Mouse (Mus musculus) myocyte (in vitro differentiated cells): ENCODE measurements at regions not wholly inside any gene's neighbourhood (a gene's known extent, or its start where the extent isn't known, plus 50 kb on each side); places are given as distances from the start of the nearest gene placed in this dataset.

Source experiments
- CEBPB ChIP-seq: IDR thresholded peaks from 2 replicates; pipeline ENCODE4 v1.6.1; 2011; ENCODE audit warnings: mild to moderate bottlenecking, moderate library complexity; ENCODE audit not compliant: poor library complexity, insufficient read depth, severe bottlenecking
- E2F4 ChIP-seq: IDR thresholded peaks from one replicate; pipeline ENCODE4 v1.6.1; 2011; ENCODE audit warnings: mild to moderate bottlenecking, control low read depth, moderate library complexity; ENCODE audit not compliant: insufficient read depth
- MAX ChIP-seq: IDR thresholded peaks from one replicate; pipeline ENCODE4 v1.6.1; 2011; ENCODE audit warnings: low read depth, mild to moderate bottlenecking, control low read depth
- MYOD1 ChIP-seq, 3 experiments: IDR thresholded peaks; one replicate each; pipeline ENCODE4 v1.6.1; 2011; ENCODE audit warnings: control low read depth in 2 of 3, low read depth in 2 of 3, mild to moderate bottlenecking in 2 of 3, moderate library complexity in 1 of 3; ENCODE audit not compliant: insufficient read length in 2 of 3, control insufficient read depth in 1 of 3
- MYOG ChIP-seq, 3 experiments: IDR thresholded peaks; one replicate each; pipeline ENCODE4 v1.6.1; 2011; ENCODE audit warnings: control low read depth in 2 of 3, low read depth in 2 of 3, mild to moderate bottlenecking in 2 of 3; ENCODE audit not compliant: insufficient read length in 2 of 3, control insufficient read depth in 1 of 3, insufficient read depth in 1 of 3
- POLR2A ChIP-seq: IDR thresholded peaks from one replicate; pipeline ENCODE4 v1.6.1; 2011; ENCODE audit warnings: low read depth, mild to moderate bottlenecking, control low read depth, moderate library complexity; ENCODE audit not compliant: insufficient read length
- POLR2AphosphoS2 ChIP-seq: IDR thresholded peaks from one replicate; pipeline ENCODE4 v1.6.1; 2011; ENCODE audit warnings: low read depth, control low read depth; ENCODE audit not compliant: insufficient read length
- REST ChIP-seq: IDR thresholded peaks from one replicate; pipeline ENCODE4 v1.6.1; 2011; ENCODE audit warnings: mild to moderate bottlenecking, control low read depth, moderate library complexity; ENCODE audit not compliant: insufficient read depth, insufficient read length
- SRF ChIP-seq: IDR thresholded peaks from one replicate; pipeline ENCODE4 v1.6.1; 2011; ENCODE audit warnings: low read depth; ENCODE audit not compliant: control insufficient read depth, insufficient read length
- TCF12 ChIP-seq: IDR thresholded peaks from one replicate; pipeline ENCODE4 v1.6.1; 2011; ENCODE audit warnings: mild to moderate bottlenecking, control low read depth; ENCODE audit not compliant: poor library complexity, insufficient read depth, severe bottlenecking
- TCF3 ChIP-seq: IDR thresholded peaks from one replicate; pipeline ENCODE4 v1.6.1; 2011; ENCODE audit warnings: low read depth, control low read depth; ENCODE audit not compliant: insufficient read length
- USF1 ChIP-seq: IDR thresholded peaks from one replicate; pipeline ENCODE4 v1.6.1; 2011; ENCODE audit warnings: low read depth, mild to moderate bottlenecking, control low read depth, moderate library complexity

DNA sequence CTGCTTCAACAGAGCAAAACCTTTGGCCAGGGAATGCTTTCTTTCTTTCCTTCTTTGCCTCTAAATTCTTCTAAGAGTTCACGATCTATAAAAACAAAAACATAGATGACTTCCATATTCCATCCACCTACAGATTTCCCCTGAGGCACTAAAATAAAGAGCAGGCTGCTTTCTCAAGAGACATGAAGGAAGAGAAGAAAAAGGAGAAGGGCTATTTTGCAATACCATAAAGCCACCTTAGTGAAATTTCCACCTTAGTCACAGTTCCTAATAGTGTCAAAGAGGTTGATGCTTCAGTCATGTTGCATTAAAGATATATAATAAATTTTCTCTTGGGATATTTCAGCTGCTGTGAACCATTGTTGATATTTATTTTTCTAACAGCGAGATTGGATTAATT lies 187.9 kb upstream of the Pou1f1 start:
- TF ChIP-seq POLR2A (no peak), MAX (no peak), SRF (no peak), CEBPB (no peak), MYOD1 (IDR thresholded peaks at IDR 0.05; ENCODE audit: control insufficient read depth in 1 of 3, insufficient read length in 2 of 3, low read depth in 2 of 3) (no peak), MYOG (IDR thresholded peaks at IDR 0.05; ENCODE audit: control insufficient read depth in 1 of 3, insufficient read depth in 1 of 3, insufficient read length in 2 of 3, low read depth in 2 of 3) (no peak), USF1 (no peak), TCF3 (no peak), E2F4 (no peak), TCF12 (no peak), POLR2AphosphoS2 (no peak), REST (no peak)
